Mouse (Mus musculus): ENCODE data around the gene Vmn2r37. TPM values are rescaled to one million over a fixed set of nuclear protein-coding genes. Genes with fewer than 3 reads are reported as not detected.
"Not testable (repeated sequence)": the region's sequence is repeated elsewhere in the genome, so short reads cannot be mapped to it uniquely, and the experiment has no call there.

The Vmn2r37 gene
- polyA plus RNA-seq (2015; fragmentation: Nextera tagmentation; extraction: Ambion mirVana), result not detected in 2 replicates

DNA sequence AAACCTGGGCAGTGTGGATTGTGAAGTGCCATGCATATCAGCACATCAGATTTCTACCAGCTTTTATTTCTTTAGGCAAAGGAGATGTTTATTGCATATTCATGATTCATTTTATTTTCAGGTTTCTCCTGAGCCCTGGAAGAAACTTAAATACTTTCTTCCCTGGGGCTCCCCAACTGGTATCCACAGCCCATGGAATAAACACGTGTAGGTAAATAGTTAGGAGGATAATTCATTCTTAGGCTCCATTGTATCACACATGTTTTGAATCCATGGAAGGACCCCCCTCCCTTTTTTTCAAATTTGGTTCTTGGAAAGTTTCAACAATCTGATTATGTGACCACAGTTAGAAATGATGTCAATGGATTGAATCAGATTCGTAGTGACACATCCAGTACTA lies at the start of gene Vmn2r37:
Gene Vmn2r37 (minus strand): TSS at position 101 of the 400 bp plus-strand sequence.
- not testable (repeated sequence) for H3K27ac ChIP-seq (ENCODE audit: low read length); H3K9ac ChIP-seq (ENCODE audit: low read length); ATAC-seq (ENCODE audit: insufficient read depth, low FRiP score); H3K36me3 ChIP-seq (ENCODE audit: control insufficient read depth, insufficient read depth, low read length); H3K4me3 ChIP-seq (replicated peaks; ENCODE audit: low read length); H3K9me3 ChIP-seq (replicated peaks; ENCODE audit: control insufficient read depth, low read length); H3K4me2 ChIP-seq (ENCODE audit: low read depth, low read length); H3K4me1 ChIP-seq (ENCODE audit: control insufficient read depth, insufficient read depth, low read length); H3K27me3 ChIP-seq (ENCODE audit: control insufficient read depth, insufficient read depth, low read length)
- WGBS, result 63% methylated on average over 1 of the region's 2 CpGs

Other genes starting within 250 kb of the Vmn2r37 start
- gene Vmn2r39, start 192.9 kb downstream of the Vmn2r37 start, polyA plus RNA-seq (2015; fragmentation: Nextera tagmentation; extraction: Ambion mirVana), result not detected in 2 replicates
- not detected in 2 replicates for gene Vmn2r38, start 125.8 kb downstream of the Vmn2r37 start, polyA plus RNA-seq (2015; fragmentation: Nextera tagmentation; extraction: Ambion mirVana)